Mouse (Mus musculus): Measurements from ENCODE around the gene Osbpl3.
"Not testable (repeated sequence)": the region's sequence is repeated elsewhere in the genome, so short reads cannot be mapped to it uniquely, and the experiment has no call there.

Gene Osbpl3

GRCm38 (mm10) chr6:50453651-50454050, 2.4 kb downstream of the Osbpl3 start:
- no peak for DNase-seq (ENCODE audit: low spot score in 2 of 2)

GRCm38 (mm10) chr6:50452220-50452619, 3.8 kb downstream of the Osbpl3 start:
- no peak for DNase-seq (ENCODE audit: low spot score in 2 of 2)

- DNase-seq (ENCODE audit: low spot score in 2 of 2) = no peak
Measured at GRCm38 (mm10) chr6:50445616-50446015, 10.4 kb downstream of the Osbpl3 start.

- DNase-seq (ENCODE audit: low spot score in 2 of 2) = no peak
Measured at GRCm38 (mm10) chr6:50440966-50441862, 14.8 kb downstream of the Osbpl3 start.

- no peak for DNase-seq (ENCODE audit: low spot score in 2 of 2)
Measured at GRCm38 (mm10) chr6:50440197-50440596, 15.8 kb downstream of the Osbpl3 start.

GRCm38 (mm10) chr6:50438900-50439299, 17.1 kb downstream of the Osbpl3 start:
- DNase-seq (ENCODE audit: low spot score in 2 of 2) = not testable (repeated sequence)

GRCm38 (mm10) chr6:50437815-50438214, 18.2 kb downstream of the Osbpl3 start:
- no peak for DNase-seq (ENCODE audit: low spot score in 2 of 2)

GRCm38 (mm10) chr6:50436661-50437060, 19.3 kb downstream of the Osbpl3 start:
- DNase-seq (ENCODE audit: low spot score in 2 of 2) = no peak

- DNase-seq (ENCODE audit: low spot score in 2 of 2) = no peak
Measured at GRCm38 (mm10) chr6:50432491-50432890, 23.5 kb downstream of the Osbpl3 start.

- no peak for DNase-seq (ENCODE audit: low spot score in 2 of 2)
Measured at GRCm38 (mm10) chr6:50429299-50429698, 26.7 kb downstream of the Osbpl3 start.

- DNase-seq (ENCODE audit: low spot score in 2 of 2) = no peak
Measured at GRCm38 (mm10) chr6:50427051-50427732, 28.8 kb downstream of the Osbpl3 start.

GRCm38 (mm10) chr6:50426571-50426970, 29.4 kb downstream of the Osbpl3 start:
- DNase-seq (ENCODE audit: low spot score in 2 of 2) = no peak

- no peak for DNase-seq (ENCODE audit: low spot score in 2 of 2)
Measured at GRCm38 (mm10) chr6:50424271-50424670, 31.7 kb downstream of the Osbpl3 start.

GRCm38 (mm10) chr6:50420413-50420812, 35.6 kb downstream of the Osbpl3 start:
- DNase-seq (ENCODE audit: low spot score in 2 of 2) = no peak

GRCm38 (mm10) chr6:50419518-50420290, 36.3 kb downstream of the Osbpl3 start:
- DNase-seq (ENCODE audit: low spot score in 2 of 2) = no peak

GRCm38 (mm10) chr6:50418951-50419350, 37.0 kb downstream of the Osbpl3 start:
- no peak for DNase-seq (ENCODE audit: low spot score in 2 of 2)

- peak; percentile 85 to 95 for DNase-seq (ENCODE audit: low spot score in 2 of 2)
Measured at GRCm38 (mm10) chr6:50416854-50417253, 39.1 kb downstream of the Osbpl3 start.

- no peak for DNase-seq (ENCODE audit: low spot score in 2 of 2)
Measured at GRCm38 (mm10) chr6:50415431-50415830, 40.6 kb downstream of the Osbpl3 start.

GRCm38 (mm10) chr6:50414547-50414946, 41.5 kb downstream of the Osbpl3 start:
- no peak for DNase-seq (ENCODE audit: low spot score in 2 of 2)

GRCm38 (mm10) chr6:50413381-50413780, 42.6 kb downstream of the Osbpl3 start:
- DNase-seq (ENCODE audit: low spot score in 2 of 2) = no peak

GRCm38 (mm10) chr6:50412174-50412573, 43.8 kb downstream of the Osbpl3 start:
- no peak for DNase-seq (ENCODE audit: low spot score in 2 of 2)

- no peak for DNase-seq (ENCODE audit: low spot score in 2 of 2)
Measured at GRCm38 (mm10) chr6:50404698-50405097, 51.3 kb downstream of the Osbpl3 start.

Data from natural killer cell, adult 2 months (primary cell).